Mouse (Mus musculus) cerebellum, adult 2 months (tissue): Measurements from ENCODE around the gene Pak4. TPM values are rescaled to one million over a fixed set of nuclear protein-coding genes. Genes with fewer than 3 reads are reported as not detected.
A peak's percentile ranks its signal among the peaks of the same experiment; 100 is the strongest.
"Not testable (repeated sequence)": the region's sequence is repeated elsewhere in the genome, so short reads cannot be mapped to it uniquely, and the experiment has no call there.

Source experiments
- DNase-seq, 2 experiments: peaks; one replicate each; pipeline ENCODE4 v3.0.0; 2021
- H3K27ac ChIP-seq: fragments of 200-500 bp; 2 replicates; pipeline ENCODE4 v1.5.1; 2012; ENCODE audit warnings: low read length, control low read depth, inconsistent platforms; ENCODE audit not compliant: insufficient read depth
- H3K27me3 ChIP-seq: fragments of 200-500 bp; 2 replicates; pipeline ENCODE4 v1.6.1; 2012; ENCODE audit warnings: inconsistent platforms, mild to moderate bottlenecking, low read length, moderate library complexity; ENCODE audit not compliant: control insufficient read depth, insufficient read depth
- H3K4me1 ChIP-seq: fragments of 200-500 bp; 2 replicates; pipeline ENCODE4 v1.6.1; 2011; ENCODE audit warnings: low read length; ENCODE audit not compliant: control insufficient read depth, insufficient read depth
- H3K4me3 ChIP-seq: fragments of 200-500 bp; replicated peaks from 2 replicates; pipeline ENCODE3; 2011; ENCODE audit warnings: mild to moderate bottlenecking, low read depth, low read length, control low read depth; ENCODE audit not compliant: insufficient read depth
- CTCF ChIP-seq: fragments of 200-500 bp; IDR thresholded peaks from 2 replicates; pipeline ENCODE4 v1.5.1; 2011; ENCODE audit warnings: low read depth, mild to moderate bottlenecking, control low read depth, low read length, moderate library complexity, borderline replicate concordance; ENCODE audit not compliant: insufficient read depth
- POLR2A ChIP-seq: fragments of 200-500 bp; IDR thresholded peaks from 2 replicates; pipeline ENCODE4 v1.6.1; 2011; ENCODE audit warnings: low read length, control low read depth, borderline replicate concordance; ENCODE audit not compliant: insufficient read depth
- WGBS: fragments of 180-500 bp; shearing (Covaris S2); methylation state at CpG from one replicate; pipeline ENCODE4 v1.1.7; 2018; 5-methylcytosine and 5-hydroxymethylcytosine counted together
- polyA plus RNA-seq: library from polyadenylated mRNA; depleted of rRNA; stranded (reverse); fragments of >200 nt; gene quantifications from 2 replicates; pipeline ENCODE4 v1.2.3, GENCODE M21; 2012; rRNA removed

Gene Pak4
- polyA plus RNA-seq, 1 experiment = 8.5 TPM

GRCm38 (mm10) chr7:28540526-28540925, 57.5 kb downstream of the Pak4 start, which contains the start of gene Sycn:
Gene Sycn (plus strand): TSS chr7:28540885.
- H3K27me3 ChIP-seq = peaks cover 3% of the 10 kb centered on the region; the same call in 1 of the 2 replicates
- no peak within 1 kb of the TSS for H3K4me3 ChIP-seq
- H3K27ac ChIP-seq = no peak within 1 kb of the TSS
- no peak for DNase-seq
- no peaks in the 10 kb centered on the region for H3K4me1 ChIP-seq
- WGBS = 86% methylated on average over 4 of the region's 4 CpGs
- no peak for TF ChIP-seq POLR2A
- no peak for TF ChIP-seq CTCF

GRCm38 (mm10) chr7:28538886-28539285, 59.1 kb downstream of the Pak4 start:
- H3K27ac ChIP-seq, H3K4me3 ChIP-seq, H3K27me3 ChIP-seq, DNase-seq, H3K4me1 ChIP-seq: not testable (repeated sequence)
- WGBS = 96% methylated on average over 6 of the region's 6 CpGs

- WGBS = 82% methylated on average over 8 of the region's 8 CpGs
- no peak for DNase-seq
- H3K4me1 ChIP-seq = no peaks in the 10 kb centered on the region
- no peak overlapping the region for H3K4me3 ChIP-seq
- no peaks in the 10 kb centered on the region for H3K27me3 ChIP-seq
- TF ChIP-seq CTCF = no peak
- TF ChIP-seq POLR2A = no peak
- H3K27ac ChIP-seq = no peak overlapping the region
These were observed 66.0 kb downstream of the Pak4 start for GRCm38 (mm10) chr7:28532005-28532404.

- Histone ChIP-seq H3K27ac (no peak overlapping the region), H3K4me3 (no peak overlapping the region), H3K4me1 (no peaks in the 10 kb centered on the region), H3K27me3 (no peaks in the 10 kb centered on the region)
- 10% methylated on average over 19 of the region's 19 CpGs for WGBS
- TF ChIP-seq POLR2A (no peak), CTCF (peak; percentile 58)
- peak; percentile 61 to 71 for DNase-seq
These were observed 69.9 kb downstream of the Pak4 start for GRCm38 (mm10) chr7:28527922-28528719.

GRCm38 (mm10) chr7:28522536-28522935, 75.4 kb downstream of the Pak4 start, which contains the start of gene Ifnl3:
Gene Ifnl3 (plus strand): TSS chr7:28522836.
- not testable (repeated sequence) for H3K27ac ChIP-seq, H3K27me3 ChIP-seq, H3K4me1 ChIP-seq, DNase-seq, H3K4me3 ChIP-seq
- 75% methylated on average over 5 of the region's 6 CpGs for WGBS

GRCm38 (mm10) chr7:28511441-28511840, 86.5 kb downstream of the Pak4 start:
- WGBS = 64% methylated on average over 8 of the region's 8 CpGs
- Histone ChIP-seq H3K27ac (no peak overlapping the region), H3K4me1 (no peaks in the 10 kb centered on the region), H3K27me3 (no peaks in the 10 kb centered on the region), H3K4me3 (no peak overlapping the region)
- TF ChIP-seq CTCF (no peak), POLR2A (no peak)
- DNase-seq = no peak

- H3K4me3 ChIP-seq, H3K4me1 ChIP-seq, H3K27ac ChIP-seq, H3K27me3 ChIP-seq: not testable (repeated sequence)
- peak in 1 of 2 experiments; percentile 4 for DNase-seq
- WGBS = 38% methylated on average over 8 of the region's 8 CpGs
These were observed 87.5 kb downstream of the Pak4 start, which contains the start of gene Ifnl2 for GRCm38 (mm10) chr7:28510405-28510974. Gene Ifnl2 (minus strand): TSS chr7:28510455.

GRCm38 (mm10) chr7:28509121-28509520, 88.9 kb downstream of the Pak4 start:
- 93% methylated on average over 2 of the region's 2 CpGs for WGBS
- not testable (repeated sequence) for H3K4me3 ChIP-seq, H3K27ac ChIP-seq, H3K4me1 ChIP-seq, H3K27me3 ChIP-seq, DNase-seq

Other genes starting within 250 kb of the Pak4 start
- gene Rps16, start 247.5 kb downstream of the Pak4 start, polyA plus RNA-seq = 510 and 514 TPM in 2 replicates
- 4.2 and 4.3 TPM in 2 replicates for gene Plekhg2, start 225.6 kb downstream of the Pak4 start, polyA plus RNA-seq
- gene Zfp36, start 217.9 kb downstream of the Pak4 start, polyA plus RNA-seq = 3.7 and 3.9 TPM in 2 replicates
- 47.9 and 49.5 TPM in 2 replicates for gene Med29, start 205.5 kb downstream of the Pak4 start, polyA plus RNA-seq
- 104 and 124 TPM in 2 replicates for gene Paf1, start 205.2 kb downstream of the Pak4 start, polyA plus RNA-seq
- 2.0 and 2.2 TPM in 2 replicates for gene Gmfg, start 160.7 kb downstream of the Pak4 start, polyA plus RNA-seq
- 39.6 and 41.5 TPM in 2 replicates for gene Lrfn1, start 146.2 kb downstream of the Pak4 start, polyA plus RNA-seq
- gene Ifnl2, start 87.7 kb downstream of the Pak4 start, polyA plus RNA-seq = not detected in 2 replicates
- not detected in 2 replicates for gene Ifnl3, start 75.3 kb downstream of the Pak4 start, polyA plus RNA-seq
- not detected in 2 replicates for gene Sycn, start 57.3 kb downstream of the Pak4 start, polyA plus RNA-seq
- 0.43 and 0.67 TPM in 2 replicates for gene Nccrp1, start 50.9 kb downstream of the Pak4 start, polyA plus RNA-seq
- 54.1 and 54.9 TPM in 2 replicates for gene Samd4b, start within 50 bp of the Pak4 start, polyA plus RNA-seq
- 0.90 and 1.4 TPM in 2 replicates for gene Acp7, start 33.1 kb upstream of the Pak4 start, polyA plus RNA-seq
- 66.4 and 68.8 TPM in 2 replicates for gene Fbxo27, start 94.7 kb upstream of the Pak4 start, polyA plus RNA-seq
- 6.7 TPM in 2 replicates for gene Fbxo17, start 118.6 kb upstream of the Pak4 start, polyA plus RNA-seq
- 101 and 113 TPM in 2 replicates for gene Mrps12, start 143.6 kb upstream of the Pak4 start, polyA plus RNA-seq
- 21.5 and 23.8 TPM in 2 replicates for gene Sars2, start 143.8 kb upstream of the Pak4 start, polyA plus RNA-seq
- gene Ccer2, start 158.0 kb upstream of the Pak4 start, polyA plus RNA-seq = 1.6 and 3.1 TPM in 2 replicates
- gene Sirt2, start 168.6 kb upstream of the Pak4 start, polyA plus RNA-seq = 282 and 298 TPM in 2 replicates
- 39.6 and 40.0 TPM in 2 replicates for gene Nfkbib, start 169.3 kb upstream of the Pak4 start, polyA plus RNA-seq
- gene Rinl, start 190.8 kb upstream of the Pak4 start, polyA plus RNA-seq = 3.0 and 3.1 TPM in 2 replicates
- 366 and 379 TPM in 2 replicates for gene Hnrnpl, start 210.4 kb upstream of the Pak4 start, polyA plus RNA-seq
- gene Ech1, start 227.0 kb upstream of the Pak4 start, polyA plus RNA-seq = 106 and 115 TPM in 2 replicates
- gene Lgals4, start 235.7 kb upstream of the Pak4 start, polyA plus RNA-seq = 6.9 and 8.3 TPM in 2 replicates